Comparison of ENCODE assay signal across 9 mouse cellular contexts in the genomic region with DNA sequence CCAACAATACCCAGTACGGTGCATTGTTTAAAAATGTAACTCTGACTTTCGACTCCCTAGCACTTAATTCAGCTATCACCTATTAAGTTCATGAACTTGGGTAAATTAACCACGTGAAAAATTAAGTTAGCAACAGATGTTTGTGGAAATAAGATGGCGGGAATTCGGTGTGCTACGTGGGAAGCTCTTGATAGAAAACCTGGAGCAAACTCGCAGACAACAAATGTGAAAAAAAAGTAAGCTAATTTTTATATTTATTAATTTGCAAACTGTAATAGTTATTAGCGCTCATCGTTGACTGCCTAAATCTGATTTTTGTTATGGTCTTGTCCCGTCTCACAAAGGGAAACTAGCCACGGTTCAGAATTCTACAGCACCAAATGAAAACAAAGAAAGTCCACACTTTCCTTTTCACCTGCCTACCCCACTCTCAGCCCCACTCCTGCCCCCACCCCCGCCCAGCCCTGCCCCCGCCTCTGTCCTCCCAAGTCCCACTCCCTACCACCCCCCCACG. TPM values are rescaled to one million over a fixed set of nuclear protein-coding genes. Genes with fewer than 3 reads are reported as not detected.
DNase-seq lines count a peak whose midpoint lies in the region; TF ChIP-seq lines count a peak whose summit lies in the region.
"Had no signal": no experiment of that assay in that cellular context is flagged by ENCODE, and none has a peak within 500 bp of the region (broad histone marks: within the 10 kb centered on the region; RNA-seq: fewer than 3 reads in every experiment).

No protein-coding gene starts in this region.

- DNase-seq in liver, adult 2 months (ENCODE audit: extremely low read depth, low read depth, low spot score) = peak; percentile 48
- DNase-seq in liver = no peak
- DNase-seq in embryo, embryonic 11.5 days (ENCODE audit: low read depth, low spot score) = peak; percentile 40
- DNase-seq in large intestine, adult 2 months (ENCODE audit: low read depth, low spot score) = peak; percentile 25
- peak; percentile 57 for DNase-seq in retina, embryonic 14.5 days (ENCODE audit: low spot score)
- DNase-seq in frontal cortex, postnatal 10 days (ENCODE audit: low spot score in 2 of 2) = no peak
- DNase-seq in testis, postnatal 10 days (ENCODE audit: low spot score) = no peak
- DNase-seq in spleen, postnatal 36 days (ENCODE audit: low spot score in 2 of 2) = no peak

- H3K9ac ChIP-seq in liver, adult 2 months (ENCODE audit: low read depth, low read length) = peak overlapping the region; percentile 51; the same call in 1 of the 2 replicates

- under 1% methylated on average over 14 of the region's 14 CpGs for WGBS in liver, adult 2 months
- WGBS in large intestine, adult 2 months = 1% methylated on average over 14 of the region's 14 CpGs

- 0 out of 2 replicates have a peak overlapping the region, but pooled peaks have one; percentile 20 for H3K27ac ChIP-seq in liver, adult 2 months (replicated peaks; ENCODE audit: insufficient read depth, low read depth, low read length)

- H3K36me3 ChIP-seq in liver, adult 2 months (ENCODE audit: control insufficient read depth, insufficient read depth, low read length) = peaks cover 17% of the 10 kb centered on the region

- no peaks in the 10 kb centered on the region for H3K27me3 ChIP-seq in liver, adult 2 months (ENCODE audit: control insufficient read depth, insufficient read depth, low read length)

- no peak for TF ChIP-seq POLR2A in liver, adult 2 months (IDR thresholded peaks at IDR 0.05; ENCODE audit: extremely low read depth, insufficient read depth, low read length)

- H3K4me1 ChIP-seq in liver, adult 2 months (ENCODE audit: control insufficient read depth, insufficient read depth, low read length) = peaks cover 4% of the 10 kb centered on the region; the same call in 1 of the 2 replicates

- H3K4me3 ChIP-seq in liver, adult 2 months (ENCODE audit: insufficient read depth, low read depth, low read length) = peak overlapping the region; percentile 61

- TF ChIP-seq CTCF in liver, adult 2 months (IDR thresholded peaks at IDR 0.05; ENCODE audit: low read depth, low read length) = no peak

- no peaks in the 10 kb centered on the region for H3K79me2 ChIP-seq in liver, adult 2 months (ENCODE audit: control insufficient read depth, insufficient read depth, low read length)

RNA-seq across cellular contexts. Expression of gene Mettl17, which starts 0.6 kb away (rescaled TPM):
- total RNA-seq in liver, adult 2 months (2014; rRNA removed) = 14.0 and 23.2 TPM in 2 replicates
- 18.2 and 21.0 TPM in 2 replicates for polyA plus RNA-seq in liver, adult 2 months (2012; rRNA removed)
- 32.7 and 42.6 TPM in 2 replicates for polyA plus RNA-seq in large intestine, adult 2 months (2012; rRNA removed)

RNA-seq across cellular contexts. Expression of gene Slc39a2, which starts 8.6 kb away (rescaled TPM):
- 0.65 and 1.4 TPM in 2 replicates for total RNA-seq in liver, adult 2 months (2014; rRNA removed)
- 1.1 and 1.8 TPM in 2 replicates for polyA plus RNA-seq in liver, adult 2 months (2012; rRNA removed)
- polyA plus RNA-seq in large intestine, adult 2 months (2012; rRNA removed) = 0.62 and 0.69 TPM in 2 replicates
- total RNA-seq: common myeloid progenitor, adult 5-6 weeks had no signal

RNA-seq across cellular contexts. Expression of gene Ndrg2, which starts 29.9 kb away (rescaled TPM):
- total RNA-seq in liver, adult 2 months (2014; rRNA removed) = 1,230 and 1,535 TPM in 2 replicates
- 1,907 and 2,831 TPM in 2 replicates for polyA plus RNA-seq in liver, adult 2 months (2012; rRNA removed)
- 32.4 and 33.6 TPM in 2 replicates for polyA plus RNA-seq in large intestine, adult 2 months (2012; rRNA removed)

RNA-seq across cellular contexts. Expression of gene Ear6, which starts 30.6 kb away (rescaled TPM):
- not detected in 2 replicates for total RNA-seq in liver, adult 2 months (2014; rRNA removed)
- polyA plus RNA-seq in liver, adult 2 months (2012; rRNA removed) = not detected in 2 replicates
- not detected in 2 replicates for polyA plus RNA-seq in large intestine, adult 2 months (2012; rRNA removed)

RNA-seq across cellular contexts. Expression of gene Tppp2, which starts 34.1 kb away (rescaled TPM):
- total RNA-seq in liver, adult 2 months (2014; rRNA removed) = not detected in 2 replicates
- polyA plus RNA-seq in liver, adult 2 months (2012; rRNA removed) = not detected in 2 replicates
- not detected in 2 replicates for polyA plus RNA-seq in large intestine, adult 2 months (2012; rRNA removed)
- total RNA-seq: common myeloid progenitor, adult 5-6 weeks had no signal

Comparison
In these comparisons a context has a peak if more than half of its experiments do, and no peak if none do; other contexts are left out.
1. DNase-seq: peak in liver, adult 2 months (single experiment), embryo, embryonic 11.5 days (single experiment), large intestine, adult 2 months (single experiment) and retina, embryonic 14.5 days (single experiment); none in liver (single experiment), frontal cortex, postnatal 10 days (0 of 2), testis, postnatal 10 days (single experiment) and spleen, postnatal 36 days (0 of 2).
2. RNA of gene Ndrg2, which starts 29.9 kb away (polyA plus RNA-seq): 1,907 to 2,831 TPM in liver, adult 2 months; 32.4 to 33.6 TPM in large intestine, adult 2 months; every median in the first group is over 10 times any median in the second.